Mouse (Mus musculus): ENCODE measurements around the gene Arhgef28. TPM values are rescaled to one million over a fixed set of nuclear protein-coding genes. Genes with fewer than 3 reads are reported as not detected.

Arhgef28 gene
- polyA plus RNA-seq, 1 experiment from 2014 or later, result 18.2 TPM

DNA sequence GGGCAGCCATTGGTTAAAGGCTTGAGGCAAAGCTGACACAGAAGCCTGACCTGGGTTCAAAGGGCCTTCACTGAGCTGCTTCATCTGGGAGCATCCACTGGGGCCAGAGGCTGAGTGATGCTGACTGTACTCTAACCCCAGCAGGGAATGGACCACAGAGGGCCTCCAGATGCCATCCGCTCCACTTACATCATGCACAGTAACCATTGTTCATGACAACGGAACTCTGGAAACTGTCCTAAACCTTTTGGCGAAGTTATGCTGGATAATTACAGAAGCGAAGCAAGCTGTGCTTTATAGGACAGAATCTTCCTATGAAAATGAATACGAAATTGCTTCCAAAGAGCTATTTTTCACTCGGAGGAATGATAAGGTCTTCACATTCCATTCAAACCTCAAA, 219.5 kb downstream of the Arhgef28 start:
- Histone ChIP-seq H3K4me2 (ENCODE audit: low read length) (no peak overlapping the region), H3K27ac (ENCODE audit: low read depth) (no peak overlapping the region), H3K9me3 (ENCODE audit: control insufficient read depth, low read length) (no peaks in the 10 kb centered on the region), H3K9ac (ENCODE audit: low read length) (no peak overlapping the region), H3K4me3 (ENCODE audit: low read depth, low read length) (no peak overlapping the region), H3K4me1 (replicated peaks; ENCODE audit: control insufficient read depth, insufficient read depth, low read length) (0 out of 2 replicates have a peak, but pooled peaks cover 2% of the 10 kb centered on the region), H3K36me3 (ENCODE audit: control insufficient read depth, insufficient read depth, low read length) (no peaks in the 10 kb centered on the region), H3K27me3 (replicated peaks; ENCODE audit: control insufficient read depth, insufficient read depth, low read length) (no peaks in the 10 kb centered on the region; the same call in 1 of the 2 replicates)
- WGBS, result 77% methylated on average over 6 of the region's 6 CpGs
- ATAC-seq (replicated peaks; ENCODE audit: low FRiP score, low TSS enrichment, low read depth) (no peak), DNase-seq (ENCODE audit: low spot score) (no peak)

DNA sequence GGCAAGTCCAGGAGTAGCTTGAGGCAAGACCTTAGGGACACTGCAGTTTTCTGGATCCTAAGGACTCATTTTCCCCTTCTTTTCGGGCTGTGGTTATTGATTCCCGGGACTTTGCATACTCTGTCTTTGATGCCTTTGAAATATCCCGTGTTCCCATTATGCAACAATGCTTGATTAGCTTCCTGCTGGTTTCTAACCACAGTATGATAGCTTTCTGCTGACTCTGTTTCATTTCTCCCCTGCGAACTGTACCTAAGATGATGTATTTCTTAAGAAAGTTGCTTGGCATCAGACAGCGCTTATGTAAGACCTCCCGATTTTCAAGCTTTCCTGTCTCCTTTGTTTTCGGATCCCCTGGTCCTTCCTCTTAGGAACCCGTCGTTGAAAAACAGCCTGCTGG, 229.1 kb downstream of the Arhgef28 start:
- no peaks in the 10 kb centered on the region for H3K9me3 ChIP-seq (ENCODE audit: control insufficient read depth, low read length)
- no peak for ATAC-seq (replicated peaks; ENCODE audit: low FRiP score, low TSS enrichment, low read depth)
- no peak overlapping the region for H3K4me2 ChIP-seq (ENCODE audit: low read length)
- WGBS, result 84% methylated on average over 9 of the region's 9 CpGs
- H3K4me1 ChIP-seq (replicated peaks; ENCODE audit: control insufficient read depth, insufficient read depth, low read length), result 0 out of 2 replicates have a peak, but pooled peaks cover 4% of the 10 kb centered on the region
- H3K27ac ChIP-seq (ENCODE audit: low read depth), result no peak overlapping the region
- no peaks in the 10 kb centered on the region for H3K27me3 ChIP-seq (replicated peaks; ENCODE audit: control insufficient read depth, insufficient read depth, low read length)
- no peak overlapping the region for H3K4me3 ChIP-seq (ENCODE audit: low read depth, low read length)
- no peak overlapping the region for H3K9ac ChIP-seq (ENCODE audit: low read length)
- DNase-seq (ENCODE audit: low spot score), result no peak
- no peaks in the 10 kb centered on the region for H3K36me3 ChIP-seq (ENCODE audit: control insufficient read depth, insufficient read depth, low read length)

DNA sequence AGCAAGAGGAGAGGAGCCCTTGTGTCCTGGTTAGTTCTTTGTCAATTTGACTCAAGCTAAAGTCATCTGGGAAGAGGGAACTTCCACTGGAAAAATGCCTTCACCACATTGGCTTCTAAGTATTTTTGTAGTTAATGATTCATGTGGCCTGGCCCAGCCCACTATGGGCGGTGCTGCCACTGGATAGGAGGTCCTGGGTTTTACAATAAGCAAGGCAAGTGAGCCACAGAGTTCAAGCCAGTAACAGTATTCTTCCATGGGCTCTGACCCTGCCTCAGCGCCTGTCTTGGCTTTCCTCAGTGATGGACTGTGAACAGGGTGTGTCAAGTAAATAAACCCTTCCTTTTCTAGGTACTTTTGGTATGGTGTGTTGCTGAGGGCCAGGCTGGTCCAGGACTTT, 229.6 kb downstream of the Arhgef28 start:
- DNase-seq (ENCODE audit: low spot score) (no peak), ATAC-seq (replicated peaks; ENCODE audit: low FRiP score, low TSS enrichment, low read depth) (peak; percentile 84)
- Histone ChIP-seq H3K9ac (ENCODE audit: low read length) (no peak overlapping the region), H3K27ac (ENCODE audit: low read depth) (no peak overlapping the region), H3K4me2 (ENCODE audit: low read length) (no peak overlapping the region), H3K9me3 (ENCODE audit: control insufficient read depth, low read length) (no peaks in the 10 kb centered on the region), H3K27me3 (replicated peaks; ENCODE audit: control insufficient read depth, insufficient read depth, low read length) (no peaks in the 10 kb centered on the region), H3K4me1 (replicated peaks; ENCODE audit: control insufficient read depth, insufficient read depth, low read length) (0 out of 2 replicates have a peak, but pooled peaks cover 2% of the 10 kb centered on the region), H3K4me3 (ENCODE audit: low read depth, low read length) (no peak overlapping the region), H3K36me3 (ENCODE audit: control insufficient read depth, insufficient read depth, low read length) (no peaks in the 10 kb centered on the region)
- WGBS, result 71% methylated on average over 2 of the region's 2 CpGs

DNA sequence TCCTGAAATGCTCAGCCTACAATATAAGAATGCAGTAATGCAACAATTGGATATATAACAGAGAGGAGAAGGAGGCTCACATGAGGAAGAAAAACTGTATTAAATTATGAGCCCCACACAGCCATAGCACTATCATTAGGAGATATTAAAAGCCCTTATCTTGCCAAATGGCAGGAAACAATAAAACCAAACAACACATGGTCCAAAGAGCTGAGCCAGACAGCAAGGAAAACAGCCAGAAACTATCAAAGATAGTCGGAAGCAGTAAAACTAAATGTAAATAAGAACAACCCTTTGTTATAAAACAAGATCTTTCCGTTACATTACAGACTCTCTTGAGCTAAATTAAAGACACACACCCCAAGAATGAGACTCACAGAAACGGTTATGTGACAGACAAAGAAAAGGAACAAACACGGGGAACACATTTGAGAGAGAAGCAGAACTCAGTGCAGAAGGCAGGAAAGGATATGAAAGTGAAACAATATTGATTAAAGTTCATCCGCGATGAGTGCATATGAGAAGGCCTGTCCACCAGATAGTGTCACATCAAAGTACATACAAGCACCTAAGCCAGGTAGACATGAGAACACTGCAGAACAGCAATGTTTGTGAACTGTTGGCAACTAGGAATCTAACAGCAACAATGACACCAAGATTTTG, 231.6 kb downstream of the Arhgef28 start:
- WGBS, result 70% methylated on average over 6 of the region's 6 CpGs
- Histone ChIP-seq H3K4me1 (replicated peaks; ENCODE audit: control insufficient read depth, insufficient read depth, low read length) (no peaks in the 10 kb centered on the region), H3K9ac (ENCODE audit: low read length) (no peak overlapping the region), H3K9me3 (ENCODE audit: control insufficient read depth, low read length) (no peaks in the 10 kb centered on the region), H3K36me3 (ENCODE audit: control insufficient read depth, insufficient read depth, low read length) (no peaks in the 10 kb centered on the region), H3K27ac (ENCODE audit: low read depth) (no peak overlapping the region), H3K27me3 (replicated peaks; ENCODE audit: control insufficient read depth, insufficient read depth, low read length) (no peaks in the 10 kb centered on the region), H3K4me2 (ENCODE audit: low read length) (no peak overlapping the region), H3K4me3 (ENCODE audit: low read depth, low read length) (no peak overlapping the region)
- no peak for DNase-seq (ENCODE audit: low spot score)
- no peak for ATAC-seq (replicated peaks; ENCODE audit: low FRiP score, low TSS enrichment, low read depth)

DNA sequence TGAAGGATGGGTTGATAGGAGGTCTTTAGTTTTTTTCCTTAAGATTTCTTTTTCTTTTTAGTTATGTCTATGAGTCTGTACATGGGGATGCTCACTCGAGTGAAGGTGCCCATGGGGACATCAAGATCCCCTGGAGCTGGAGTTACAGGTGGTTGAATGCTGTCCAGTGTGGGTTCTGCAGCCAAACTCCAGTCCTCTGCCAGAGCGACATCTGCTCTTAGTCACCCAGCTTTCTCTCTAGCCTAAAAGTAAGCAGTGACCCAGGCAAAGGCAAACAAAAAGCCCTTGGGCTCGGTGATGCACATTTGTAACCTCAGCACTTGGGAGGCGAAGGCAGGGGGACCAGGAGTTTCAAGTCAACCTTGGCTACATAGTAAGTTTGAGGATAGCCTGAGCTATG, 232.3 kb downstream of the Arhgef28 start:
- 60% methylated on average over 4 of the region's 4 CpGs for WGBS
- Histone ChIP-seq H3K27me3 (replicated peaks; ENCODE audit: control insufficient read depth, insufficient read depth, low read length) (no peaks in the 10 kb centered on the region), H3K36me3 (ENCODE audit: control insufficient read depth, insufficient read depth, low read length) (no peaks in the 10 kb centered on the region), H3K4me1 (replicated peaks; ENCODE audit: control insufficient read depth, insufficient read depth, low read length) (no peaks in the 10 kb centered on the region), H3K9ac (ENCODE audit: low read length) (no peak overlapping the region), H3K9me3 (ENCODE audit: control insufficient read depth, low read length) (no peaks in the 10 kb centered on the region), H3K4me2 (ENCODE audit: low read length) (no peak overlapping the region), H3K4me3 (ENCODE audit: low read depth, low read length) (no peak overlapping the region), H3K27ac (ENCODE audit: low read depth) (no peak overlapping the region)
- no peak for ATAC-seq (replicated peaks; ENCODE audit: low FRiP score, low TSS enrichment, low read depth)
- no peak for DNase-seq (ENCODE audit: low spot score)

DNA sequence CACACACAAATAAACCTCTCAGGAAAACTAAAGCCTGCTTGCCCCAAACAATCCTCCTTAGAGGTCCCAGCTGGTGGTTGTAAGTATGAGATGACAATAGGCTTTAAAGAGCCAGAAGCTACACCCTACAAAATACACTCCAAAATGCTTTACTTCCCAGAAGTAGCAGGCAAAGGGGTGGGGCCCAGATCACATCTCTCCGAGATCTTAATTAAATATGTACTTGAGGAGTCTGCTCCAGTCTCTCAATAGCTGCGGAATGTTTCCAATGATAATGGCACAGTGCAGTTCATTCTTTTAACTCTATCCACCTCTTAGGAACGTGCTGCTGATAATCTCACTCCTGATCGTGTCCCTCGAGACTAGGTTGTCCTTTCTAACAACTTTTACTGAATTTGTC, 240.2 kb downstream of the Arhgef28 start:
- Histone ChIP-seq H3K9me3 (ENCODE audit: control insufficient read depth, low read length) (no peaks in the 10 kb centered on the region), H3K27ac (ENCODE audit: low read depth) (no peak overlapping the region), H3K4me2 (ENCODE audit: low read length) (no peak overlapping the region), H3K9ac (ENCODE audit: low read length) (no peak overlapping the region), H3K27me3 (replicated peaks; ENCODE audit: control insufficient read depth, insufficient read depth, low read length) (no peaks in the 10 kb centered on the region), H3K4me3 (ENCODE audit: low read depth, low read length) (no peak overlapping the region), H3K4me1 (replicated peaks; ENCODE audit: control insufficient read depth, insufficient read depth, low read length) (no peaks in the 10 kb centered on the region), H3K36me3 (ENCODE audit: control insufficient read depth, insufficient read depth, low read length) (no peaks in the 10 kb centered on the region)
- no peak for DNase-seq (ENCODE audit: low spot score)
- WGBS, result 60% methylated on average over 5 of the region's 5 CpGs
- no peak for ATAC-seq (replicated peaks; ENCODE audit: low FRiP score, low TSS enrichment, low read depth)

GRCm38 (mm10) chr13:97964892-97965424, 241.3 kb downstream of the Arhgef28 start:
- Histone ChIP-seq H3K36me3 (ENCODE audit: control insufficient read depth, insufficient read depth, low read length) (no peaks in the 10 kb centered on the region), H3K9ac (ENCODE audit: low read length) (no peak overlapping the region), H3K4me3 (ENCODE audit: low read depth, low read length) (no peak overlapping the region), H3K4me2 (ENCODE audit: low read length) (no peak overlapping the region), H3K27me3 (replicated peaks; ENCODE audit: control insufficient read depth, insufficient read depth, low read length) (no peaks in the 10 kb centered on the region), H3K4me1 (replicated peaks; ENCODE audit: control insufficient read depth, insufficient read depth, low read length) (no peaks in the 10 kb centered on the region), H3K27ac (ENCODE audit: low read depth) (no peak overlapping the region), H3K9me3 (ENCODE audit: control insufficient read depth, low read length) (no peaks in the 10 kb centered on the region)
- ATAC-seq (replicated peaks; ENCODE audit: low FRiP score, low TSS enrichment, low read depth), result no peak
- DNase-seq (ENCODE audit: low spot score), result no peak
- WGBS, result 48% methylated on average over 9 of the region's 9 CpGs

DNA sequence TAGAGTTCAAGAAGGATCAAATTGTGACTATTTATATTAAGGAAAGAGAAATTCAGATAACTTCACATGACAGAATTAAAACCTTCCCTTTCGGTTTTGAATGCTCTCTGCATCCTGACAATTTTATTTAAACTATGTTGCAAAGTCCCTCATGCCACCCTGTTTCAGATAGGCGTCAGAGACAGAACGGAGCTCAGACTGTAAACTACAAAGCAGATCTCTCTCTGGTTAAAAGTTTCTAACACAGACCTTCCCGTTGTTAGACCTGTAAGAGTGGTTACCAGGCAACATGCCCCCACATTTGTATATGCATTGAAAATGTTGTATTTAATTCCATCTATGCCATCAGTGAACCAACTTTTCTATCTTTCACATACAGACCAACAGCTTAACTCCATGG, 246.1 kb downstream of the Arhgef28 start:
- Histone ChIP-seq H3K27ac (ENCODE audit: low read depth) (no peak overlapping the region), H3K36me3 (ENCODE audit: control insufficient read depth, insufficient read depth, low read length) (0 out of 2 replicates have a peak, but pooled peaks cover 5% of the 10 kb centered on the region), H3K4me1 (replicated peaks; ENCODE audit: control insufficient read depth, insufficient read depth, low read length) (no peaks in the 10 kb centered on the region), H3K4me2 (ENCODE audit: low read length) (no peak overlapping the region), H3K27me3 (replicated peaks; ENCODE audit: control insufficient read depth, insufficient read depth, low read length) (no peaks in the 10 kb centered on the region), H3K4me3 (ENCODE audit: low read depth, low read length) (no peak overlapping the region), H3K9me3 (ENCODE audit: control insufficient read depth, low read length) (no peaks in the 10 kb centered on the region), H3K9ac (ENCODE audit: low read length) (no peak overlapping the region)
- no peak for DNase-seq (ENCODE audit: low spot score)
- ATAC-seq (replicated peaks; ENCODE audit: low FRiP score, low TSS enrichment, low read depth), result no peak
- WGBS, result 72% methylated on average over 4 of the region's 4 CpGs

- Histone ChIP-seq H3K4me3 (ENCODE audit: low read depth, low read length) (no peak overlapping the region), H3K36me3 (ENCODE audit: control insufficient read depth, insufficient read depth, low read length) (0 out of 2 replicates have a peak, but pooled peaks cover 5% of the 10 kb centered on the region), H3K9me3 (ENCODE audit: control insufficient read depth, low read length) (no peaks in the 10 kb centered on the region), H3K4me1 (replicated peaks; ENCODE audit: control insufficient read depth, insufficient read depth, low read length) (no peaks in the 10 kb centered on the region), H3K4me2 (ENCODE audit: low read length) (no peak overlapping the region), H3K27me3 (replicated peaks; ENCODE audit: control insufficient read depth, insufficient read depth, low read length) (no peaks in the 10 kb centered on the region), H3K27ac (ENCODE audit: low read depth) (no peak overlapping the region), H3K9ac (ENCODE audit: low read length) (no peak overlapping the region)
- ATAC-seq (replicated peaks; ENCODE audit: low FRiP score, low TSS enrichment, low read depth) (no peak), DNase-seq (ENCODE audit: low spot score) (no peak)
- 52% methylated on average over 7 of the region's 7 CpGs for WGBS
These were observed 246.8 kb downstream of the Arhgef28 start for GRCm38 (mm10) chr13:97959394-97959888.

Measured in intestine, embryonic 14.5 days (tissue).